Mouse (Mus musculus): ENCODE results near the gene Gm21887.
"Not testable (repeated sequence)": the region's sequence is repeated elsewhere in the genome, so short reads cannot be mapped to it uniquely, and the experiment has no call there.

Gene Gm21887

GRCm38 (mm10) chrX:170009016-170009750 is at the start of gene Gm21887:
Gene Gm21887, plus strand, starts transcription at chrX:170009659.
- DNase-seq (ENCODE audit: low spot score): peak; percentile 97

GRCm38 (mm10) chrX:169969337-169969736 is 40.1 kb upstream of the Gm21887 start:
- DNase-seq (ENCODE audit: low spot score): no peak

- not testable (repeated sequence) for DNase-seq (ENCODE audit: low spot score)
Measured at GRCm38 (mm10) chrX:169969765-169970164, 39.7 kb upstream of the Gm21887 start.

GRCm38 (mm10) chrX:169970546-169970945 is 38.9 kb upstream of the Gm21887 start:
- not testable (repeated sequence) for DNase-seq (ENCODE audit: low spot score)

GRCm38 (mm10) chrX:169971562-169971961 is 37.9 kb upstream of the Gm21887 start:
- DNase-seq (ENCODE audit: low spot score): not testable (repeated sequence)

- not testable (repeated sequence) for DNase-seq (ENCODE audit: low spot score)
Measured at GRCm38 (mm10) chrX:169972131-169972530, 37.3 kb upstream of the Gm21887 start.

GRCm38 (mm10) chrX:169972791-169973494 is 36.5 kb upstream of the Gm21887 start:
- not testable (repeated sequence) for DNase-seq (ENCODE audit: low spot score)

GRCm38 (mm10) chrX:169973806-169974205 is 35.7 kb upstream of the Gm21887 start:
- DNase-seq (ENCODE audit: low spot score): not testable (repeated sequence)

- DNase-seq (ENCODE audit: low spot score): not testable (repeated sequence)
Measured at GRCm38 (mm10) chrX:169974456-169974855, 35.0 kb upstream of the Gm21887 start.

- not testable (repeated sequence) for DNase-seq (ENCODE audit: low spot score)
Measured at GRCm38 (mm10) chrX:169974974-169975373, 34.5 kb upstream of the Gm21887 start.

- DNase-seq (ENCODE audit: low spot score): not testable (repeated sequence)
Measured at GRCm38 (mm10) chrX:169975681-169976131, 33.8 kb upstream of the Gm21887 start.

GRCm38 (mm10) chrX:169976340-169976739 is 33.1 kb upstream of the Gm21887 start:
- not testable (repeated sequence) for DNase-seq (ENCODE audit: low spot score)

- DNase-seq (ENCODE audit: low spot score): peak; percentile 14
Measured at GRCm38 (mm10) chrX:169977856-169978435, 31.5 kb upstream of the Gm21887 start.

GRCm38 (mm10) chrX:169978436-169979381 is 30.8 kb upstream of the Gm21887 start:
- DNase-seq (ENCODE audit: low spot score): peak; percentile 73

- DNase-seq (ENCODE audit: low spot score): not testable (repeated sequence)
Measured at GRCm38 (mm10) chrX:169979461-169980202, 29.8 kb upstream of the Gm21887 start.

GRCm38 (mm10) chrX:169980203-169980556 is 29.3 kb upstream of the Gm21887 start:
- DNase-seq (ENCODE audit: low spot score): not testable (repeated sequence)

GRCm38 (mm10) chrX:169980809-169981289 is 28.6 kb upstream of the Gm21887 start:
- no peak for DNase-seq (ENCODE audit: low spot score)

- DNase-seq (ENCODE audit: low spot score): not testable (repeated sequence)
Measured at GRCm38 (mm10) chrX:169981761-169982181, 27.7 kb upstream of the Gm21887 start.

GRCm38 (mm10) chrX:169982606-169983400 is 26.7 kb upstream of the Gm21887 start:
- not testable (repeated sequence) for DNase-seq (ENCODE audit: low spot score)
